Mouse (Mus musculus) neural tube, embryonic 11.5 days (tissue): ENCODE results near the gene Tspan3. TPM values are rescaled to one million over a fixed set of nuclear protein-coding genes. Genes with fewer than 3 reads are reported as not detected.

Experiments used
- ATAC-seq: fragments of 200-750 bp; cut with Nextera tagmentation; 2 replicates; pipeline ENCODE4 v1.8.0; 2017; ENCODE audit warnings: moderate number of reproducible peaks, mild to moderate bottlenecking, moderate TSS enrichment, moderate library complexity; ENCODE audit not compliant: insufficient read depth, low FRiP score, low TSS enrichment
- DNase-seq: peaks from one replicate; pipeline ENCODE4 v3.0.0-alpha.2; 2015; ENCODE audit warnings: low spot score
- H3K27ac ChIP-seq: fragments of 300-500 bp; sonication (generic); 2 replicates; pipeline ENCODE4 v1.5.1; 2014; ENCODE audit warnings: low read depth, mild to moderate bottlenecking, low read length
- H3K27me3 ChIP-seq: fragments of 300-500 bp; sonication (generic); 2 replicates; pipeline ENCODE4 v1.6.1; 2014; ENCODE audit warnings: mild to moderate bottlenecking, low read length, mixed read lengths; ENCODE audit not compliant: control insufficient read depth, insufficient read depth
- H3K36me3 ChIP-seq: fragments of 300-500 bp; sonication (generic); 2 replicates; pipeline ENCODE4 v1.6.1; 2014; ENCODE audit warnings: mild to moderate bottlenecking, low read length, moderate library complexity, mixed read lengths; ENCODE audit not compliant: control insufficient read depth, insufficient read depth
- H3K4me1 ChIP-seq: fragments of 300-500 bp; sonication (generic); 2 replicates; pipeline ENCODE4 v1.6.1; 2014; ENCODE audit warnings: low read length, mixed read lengths; ENCODE audit not compliant: control insufficient read depth, insufficient read depth
- H3K4me2 ChIP-seq: fragments of 300-500 bp; sonication (generic); 2 replicates; pipeline ENCODE4 v1.6.1; 2014; ENCODE audit warnings: low read depth, mild to moderate bottlenecking, moderate library complexity
- H3K4me3 ChIP-seq: fragments of 300-500 bp; sonication (generic); 2 replicates; pipeline ENCODE4 v1.5.1; 2014; ENCODE audit warnings: low read depth, low read length
- H3K9ac ChIP-seq: fragments of 300-500 bp; sonication (generic); 2 replicates; pipeline ENCODE4 v1.6.1; 2014; ENCODE audit warnings: mild to moderate bottlenecking, low read length
- H3K9me3 ChIP-seq: fragments of 300-500 bp; sonication (generic); 2 replicates; pipeline ENCODE4 v1.6.1; 2016; ENCODE audit warnings: low read length; ENCODE audit not compliant: control insufficient read depth
- WGBS: fragments of 180-500 bp; shearing (Covaris S2); extraction: QIAGEN DNeasy Blood & Tissue Kit; methylation state at CpG from one replicate; pipeline ENCODE4 v1.1.7; 2014; 5-methylcytosine and 5-hydroxymethylcytosine counted together
- polyA plus RNA-seq: library from polyadenylated mRNA; unstranded; fragments of >200 nt; fragmentation: Nextera tagmentation; extraction: Ambion mirVana; gene quantifications from 2 replicates; pipeline ENCODE4 v1.2.1, GENCODE M21; 2014

The Tspan3 gene
- polyA plus RNA-seq = 571 and 584 TPM in 2 replicates

DNA sequence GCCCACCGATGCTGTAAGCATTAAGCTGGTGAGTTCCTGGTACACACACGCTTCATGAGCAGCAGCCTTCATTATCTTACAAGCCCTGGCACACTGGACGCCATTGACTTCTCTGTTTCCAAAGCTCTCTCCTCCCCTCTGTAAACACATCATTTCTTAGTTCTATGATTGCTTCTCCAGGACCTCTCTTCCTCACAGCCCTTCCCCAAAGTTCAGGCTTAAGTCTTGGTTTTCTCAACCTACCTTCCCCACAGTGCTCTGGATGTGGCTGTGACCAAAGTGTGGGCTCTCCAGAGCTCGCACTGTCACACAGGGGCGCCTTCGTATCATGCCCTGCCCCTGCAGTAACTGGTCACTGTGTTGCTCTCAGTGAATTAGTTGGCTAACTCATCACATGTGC lies at the start of gene Tspan3:
Gene Tspan3 (minus strand): TSS at position 101 of the 400 bp plus-strand sequence.
- H3K27me3 ChIP-seq = no peaks in the 10 kb centered on the region
- H3K4me1 ChIP-seq = no peaks in the 10 kb centered on the region
- H3K9ac ChIP-seq = no peak within 1 kb of the TSS
- H3K4me3 ChIP-seq = no peak within 1 kb of the TSS
- no peak within 1 kb of the TSS for H3K27ac ChIP-seq
- H3K36me3 ChIP-seq = no peaks in the 10 kb centered on the region
- H3K9me3 ChIP-seq = no peaks in the 10 kb centered on the region
- ATAC-seq (no peak), DNase-seq (no peak)
- 94% methylated on average over 6 of the region's 6 CpGs for WGBS
- H3K4me2 ChIP-seq = no peak within 1 kb of the TSS

DNA sequence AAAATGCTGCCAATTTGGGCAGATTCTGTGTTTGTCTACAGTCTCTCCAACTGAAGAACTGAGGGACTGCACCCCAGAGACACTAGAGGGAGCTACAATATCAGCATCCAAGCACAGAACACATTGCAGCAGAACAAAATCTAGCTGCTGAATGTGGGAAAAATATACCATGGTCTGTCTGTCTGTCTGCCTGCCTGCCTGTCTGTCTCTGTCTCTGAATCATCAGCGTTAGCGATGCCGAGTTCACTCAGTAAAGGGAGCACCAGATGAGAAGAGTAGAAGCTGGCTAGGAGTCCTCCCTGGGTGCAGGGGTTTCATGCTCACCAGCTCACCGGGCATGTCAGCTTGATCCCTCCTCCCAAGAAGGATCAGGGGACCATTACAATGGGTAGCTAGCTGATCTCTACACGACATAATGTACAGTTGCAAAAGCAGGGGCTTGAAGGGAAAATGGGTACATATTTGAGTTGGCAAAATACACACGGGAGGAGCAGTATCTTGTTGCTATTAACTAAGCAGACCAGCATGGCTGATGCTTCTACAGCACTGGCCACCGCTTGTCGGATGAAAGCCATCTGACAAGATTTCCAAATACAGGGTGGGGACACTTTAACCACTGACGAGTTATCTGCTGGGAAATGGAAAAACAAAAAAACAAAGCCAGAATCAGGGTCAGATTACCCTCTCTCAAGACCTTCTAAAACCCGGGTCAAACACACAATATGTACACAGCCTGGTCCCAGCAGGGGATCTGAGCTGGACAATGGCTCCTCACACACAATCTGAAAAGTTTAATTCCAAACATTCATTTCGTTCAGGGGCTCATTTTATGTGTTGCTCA lies 48.4 kb upstream of the Tspan3 start:
- Histone ChIP-seq H3K36me3 (no peaks in the 10 kb centered on the region), H3K9ac (no peak overlapping the region), H3K4me3 (no peak overlapping the region), H3K4me1 (no peaks in the 10 kb centered on the region; the same call in 1 of the 2 replicates), H3K4me2 (peak overlapping the region; percentile 23; the same call in 1 of the 2 replicates), H3K9me3 (no peaks in the 10 kb centered on the region), H3K27ac (no peak overlapping the region), H3K27me3 (no peaks in the 10 kb centered on the region)
- no peak for ATAC-seq
- DNase-seq = peak; percentile 56
- WGBS = 24% methylated on average over 11 of the region's 11 CpGs

DNA sequence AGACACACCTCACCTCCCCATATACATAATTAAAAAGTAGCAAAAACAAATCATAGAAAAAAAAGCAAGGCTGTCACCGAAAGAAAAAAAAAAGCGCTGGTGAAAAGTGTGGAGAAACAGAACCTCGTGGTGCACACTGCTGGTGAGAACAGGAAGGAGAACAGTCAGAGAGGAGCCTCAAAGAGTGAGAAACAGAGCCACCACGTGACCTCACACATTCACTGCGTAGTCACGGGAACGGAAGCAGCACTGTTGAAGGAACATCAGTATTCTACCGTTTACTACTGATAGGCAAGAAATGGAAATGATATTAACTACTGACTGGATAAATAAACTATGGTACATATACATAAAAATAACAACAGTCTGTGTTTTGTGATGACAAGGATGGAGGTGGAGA lies 43.5 kb upstream of the Tspan3 start:
- 88% methylated on average over 8 of the region's 8 CpGs for WGBS
- Histone ChIP-seq H3K9me3 (no peaks in the 10 kb centered on the region), H3K27me3 (no peaks in the 10 kb centered on the region), H3K4me2 (no peak overlapping the region), H3K9ac (no peak overlapping the region), H3K36me3 (no peaks in the 10 kb centered on the region), H3K27ac (no peak overlapping the region), H3K4me1 (no peaks in the 10 kb centered on the region; the same call in 1 of the 2 replicates), H3K4me3 (no peak overlapping the region)
- no peak for DNase-seq
- ATAC-seq = no peak

DNA sequence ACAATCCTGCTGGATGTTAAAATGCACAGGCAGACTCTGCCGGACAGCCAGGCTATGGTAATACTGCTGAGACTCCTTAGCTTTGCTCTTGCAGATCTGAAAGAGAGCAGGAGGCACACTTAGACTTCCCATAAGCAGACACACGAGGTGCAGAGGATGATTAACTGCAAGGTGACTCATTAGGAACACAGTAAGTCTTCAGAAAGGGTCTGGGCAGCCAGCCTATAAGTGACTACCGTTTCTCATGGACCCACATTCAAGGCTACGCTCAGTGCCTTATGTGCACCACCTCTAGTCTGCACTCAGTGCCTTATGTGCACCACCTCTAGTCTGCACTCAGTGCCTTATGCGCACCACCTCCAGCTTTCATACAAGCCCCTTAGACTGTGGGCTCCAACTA lies 42.2 kb upstream of the Tspan3 start:
- H3K27ac ChIP-seq = no peak overlapping the region
- H3K4me3 ChIP-seq = no peak overlapping the region
- 81% methylated on average over 5 of the region's 5 CpGs for WGBS
- H3K27me3 ChIP-seq = no peaks in the 10 kb centered on the region
- H3K4me2 ChIP-seq = no peak overlapping the region
- no peaks in the 10 kb centered on the region for H3K4me1 ChIP-seq
- no peak for DNase-seq
- no peaks in the 10 kb centered on the region for H3K9me3 ChIP-seq
- no peaks in the 10 kb centered on the region for H3K36me3 ChIP-seq
- H3K9ac ChIP-seq = no peak overlapping the region
- no peak for ATAC-seq

DNA sequence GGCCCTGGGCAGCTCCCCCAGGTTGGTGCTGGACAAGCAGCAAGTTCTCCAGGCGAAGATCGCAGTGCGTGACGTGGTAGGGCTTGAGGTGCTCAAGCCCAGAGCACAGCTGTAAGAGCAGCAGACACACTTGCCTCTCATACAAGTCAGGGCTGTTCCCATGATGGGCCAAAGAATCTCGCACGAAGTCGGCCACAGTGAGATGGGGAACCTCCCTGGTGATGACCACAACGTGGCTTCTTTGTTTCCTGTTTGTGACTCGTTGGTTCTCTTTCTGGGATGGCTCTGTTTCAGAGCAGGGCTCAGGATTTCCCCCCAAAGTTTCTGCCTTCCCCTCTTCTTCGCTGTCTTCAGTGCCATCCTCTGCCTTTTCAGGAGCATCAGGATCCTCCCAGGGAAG lies 41.8 kb upstream of the Tspan3 start:
- WGBS = 91% methylated on average over 10 of the region's 10 CpGs
- Histone ChIP-seq H3K9ac (no peak overlapping the region), H3K4me3 (no peak overlapping the region), H3K36me3 (no peaks in the 10 kb centered on the region), H3K4me2 (no peak overlapping the region), H3K27ac (no peak overlapping the region), H3K4me1 (no peaks in the 10 kb centered on the region), H3K27me3 (no peaks in the 10 kb centered on the region), H3K9me3 (no peaks in the 10 kb centered on the region)
- ATAC-seq (no peak), DNase-seq (no peak)

DNA sequence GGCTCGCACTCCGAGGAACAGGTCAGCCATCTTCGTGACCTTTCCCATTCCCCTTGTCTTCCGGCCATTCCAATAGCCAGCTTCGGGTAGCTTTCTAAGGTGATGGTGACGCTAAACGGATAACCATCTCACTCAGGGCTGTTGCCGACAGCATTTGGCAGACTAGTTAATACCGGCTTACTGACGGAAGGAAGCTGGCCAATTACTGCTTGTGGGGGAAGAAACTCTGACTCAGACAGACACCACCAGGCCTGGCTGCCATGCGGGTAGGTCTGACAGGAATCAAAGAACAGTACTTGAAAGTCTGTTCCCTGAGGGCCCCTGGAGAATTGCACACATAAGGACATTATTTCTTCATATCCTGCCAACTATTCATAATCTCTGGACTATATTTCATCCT lies 40.1 kb upstream of the Tspan3 start:
- Histone ChIP-seq H3K9ac (no peak overlapping the region), H3K4me3 (no peak overlapping the region), H3K27me3 (no peaks in the 10 kb centered on the region), H3K27ac (no peak overlapping the region), H3K9me3 (no peaks in the 10 kb centered on the region), H3K4me1 (no peaks in the 10 kb centered on the region), H3K4me2 (no peak overlapping the region), H3K36me3 (no peaks in the 10 kb centered on the region)
- DNase-seq (no peak), ATAC-seq (no peak)
- WGBS = 88% methylated on average over 11 of the region's 11 CpGs

DNA sequence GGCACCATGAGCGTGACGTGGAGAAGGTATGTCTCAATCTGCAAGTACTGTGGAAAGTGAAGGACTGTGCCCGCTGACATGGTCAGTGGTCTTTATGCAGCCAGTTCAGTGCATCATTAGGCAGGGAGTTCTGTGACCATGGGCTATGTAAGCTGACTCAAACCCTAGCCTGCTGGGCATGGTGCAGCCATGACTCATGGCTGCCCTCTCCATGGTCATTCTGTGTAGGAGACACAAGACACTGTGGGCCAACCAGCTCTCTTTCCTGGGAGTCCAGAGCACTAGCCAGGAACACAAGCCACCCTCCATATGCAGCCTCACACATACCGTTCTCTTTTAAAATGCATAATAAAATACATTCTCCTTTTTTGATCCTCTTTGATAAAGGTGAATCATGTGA lies 39.0 kb upstream of the Tspan3 start:
- no peaks in the 10 kb centered on the region for H3K27me3 ChIP-seq
- no peaks in the 10 kb centered on the region for H3K36me3 ChIP-seq
- H3K9me3 ChIP-seq = no peaks in the 10 kb centered on the region
- H3K9ac ChIP-seq = no peak overlapping the region
- 89% methylated on average over 4 of the region's 4 CpGs for WGBS
- no peak overlapping the region for H3K4me2 ChIP-seq
- H3K27ac ChIP-seq = no peak overlapping the region
- no peaks in the 10 kb centered on the region for H3K4me1 ChIP-seq
- no peak overlapping the region for H3K4me3 ChIP-seq
- ATAC-seq = no peak
- DNase-seq = no peak

DNA sequence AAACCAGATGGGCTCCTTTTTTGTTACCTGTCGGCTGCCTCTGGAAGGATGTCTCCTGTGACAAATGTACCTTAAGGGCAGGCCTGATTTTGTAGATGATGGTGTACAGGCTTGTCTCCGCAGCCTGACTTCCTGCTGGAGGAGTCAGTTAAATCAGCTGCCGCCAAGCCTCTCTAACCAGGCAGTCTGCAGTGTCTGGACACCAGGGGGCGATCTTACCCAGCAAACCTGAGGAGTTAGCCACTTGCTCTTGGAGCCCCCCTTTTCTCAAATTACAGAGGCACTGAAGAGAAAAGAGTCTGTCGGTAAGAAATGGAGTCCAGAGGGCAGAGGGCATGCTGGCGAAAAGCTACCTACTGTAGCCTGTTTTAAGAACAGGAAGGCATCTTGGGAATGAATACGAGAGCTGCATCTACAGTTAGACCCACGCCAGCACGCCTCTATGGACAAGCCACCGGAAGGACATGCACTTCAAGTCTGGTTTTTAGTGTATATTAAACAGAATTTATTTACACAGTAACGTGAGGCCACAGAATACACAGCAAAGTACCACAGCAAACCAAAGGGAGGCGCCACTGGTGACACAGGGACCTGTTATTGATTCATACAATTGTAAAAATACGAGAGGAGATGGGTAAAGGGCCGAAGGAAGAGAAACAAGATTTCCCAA lies 35.5 kb upstream of the Tspan3 start:
- ATAC-seq (0 out of 2 replicates have a peak, but pooled peaks have one; percentile 31), DNase-seq (peak; percentile 89)
- H3K27me3 ChIP-seq = no peaks in the 10 kb centered on the region
- H3K9ac ChIP-seq = no peak overlapping the region
- 40% methylated on average over 14 of the region's 14 CpGs for WGBS
- H3K9me3 ChIP-seq = no peaks in the 10 kb centered on the region
- no peak overlapping the region for H3K4me2 ChIP-seq
- no peak overlapping the region for H3K27ac ChIP-seq
- H3K4me3 ChIP-seq = no peak overlapping the region
- no peaks in the 10 kb centered on the region for H3K4me1 ChIP-seq
- no peaks in the 10 kb centered on the region for H3K36me3 ChIP-seq

DNA sequence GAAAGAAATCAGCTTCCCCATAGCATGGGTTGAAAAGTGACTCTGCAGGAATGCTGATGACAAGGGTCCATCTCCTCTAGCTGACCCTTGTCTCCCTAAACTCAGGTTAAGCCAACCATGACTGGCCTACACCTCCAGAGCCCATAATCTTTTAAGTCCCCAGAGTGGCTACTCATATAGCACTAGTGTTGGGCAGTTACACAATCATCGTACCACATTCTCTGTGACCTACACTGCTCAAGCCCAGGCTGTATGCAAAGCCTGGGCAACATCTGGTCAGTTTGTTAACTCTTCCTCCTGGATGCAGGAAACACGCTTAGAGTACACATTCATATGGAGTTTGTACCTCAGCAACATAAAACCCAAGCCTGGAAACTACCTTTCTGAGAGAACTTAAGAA lies 34.9 kb upstream of the Tspan3 start:
- no peaks in the 10 kb centered on the region for H3K36me3 ChIP-seq
- no peak overlapping the region for H3K4me3 ChIP-seq
- ATAC-seq (no peak), DNase-seq (no peak)
- WGBS = 67% methylated on average over 2 of the region's 2 CpGs
- no peaks in the 10 kb centered on the region for H3K27me3 ChIP-seq
- no peak overlapping the region for H3K27ac ChIP-seq
- H3K9me3 ChIP-seq = no peaks in the 10 kb centered on the region
- no peak overlapping the region for H3K9ac ChIP-seq
- H3K4me1 ChIP-seq = no peaks in the 10 kb centered on the region
- H3K4me2 ChIP-seq = no peak overlapping the region
